Mouse (Mus musculus): ENCODE measurements at regions not wholly inside any gene's neighbourhood (a gene's known extent, or its start where the extent isn't known, plus 50 kb on each side); places are given as distances from the start of the nearest gene placed in this dataset.

- DNase-seq (ENCODE audit: inconsistent age in 2 of 2, low spot score in 1 of 2) = no peak
Measured at GRCm38 (mm10) chr13:51227836-51228235, 57.0 kb downstream of the Nxnl2 start.

GRCm38 (mm10) chr13:51228862-51229770, 58.3 kb downstream of the Nxnl2 start:
- DNase-seq (ENCODE audit: inconsistent age in 2 of 2, low spot score in 1 of 2) = no peak

DNA sequence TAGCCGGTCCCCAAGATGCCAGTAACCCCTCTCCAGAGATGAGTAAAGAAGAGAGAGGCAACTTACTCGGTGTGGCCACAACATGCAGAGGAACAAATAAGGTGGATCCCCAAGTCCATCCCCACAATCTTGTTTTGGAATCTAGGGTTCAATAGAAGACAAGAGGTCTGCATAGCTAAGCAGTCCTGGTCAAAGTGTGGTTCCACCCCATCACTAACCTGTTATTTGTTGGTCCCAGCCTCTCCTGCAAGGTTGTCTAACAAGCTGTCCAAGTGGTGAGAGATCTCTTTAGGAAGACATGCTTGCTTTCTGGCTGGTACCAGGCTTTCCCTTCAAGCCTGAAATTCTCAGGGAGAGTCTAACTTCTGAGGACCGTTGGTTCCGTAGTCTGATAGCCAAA, 59.0 kb downstream of the Nxnl2 start:
- DNase-seq (ENCODE audit: inconsistent age in 2 of 2, low spot score in 1 of 2) = no peak

- DNase-seq (ENCODE audit: inconsistent age in 2 of 2, low spot score in 1 of 2) = no peak
Measured at GRCm38 (mm10) chr13:51231586-51231985, 60.8 kb downstream of the Nxnl2 start.

GRCm38 (mm10) chr13:51247378-51247777, 76.6 kb downstream of the Nxnl2 start:
- no peak for DNase-seq (ENCODE audit: inconsistent age in 2 of 2, low spot score in 1 of 2)

- DNase-seq (ENCODE audit: inconsistent age in 2 of 2, low spot score in 1 of 2) = no peak
Measured at GRCm38 (mm10) chr13:51253371-51253770, 82.5 kb downstream of the Nxnl2 start.

GRCm38 (mm10) chr13:51255688-51256087, 84.9 kb downstream of the Nxnl2 start:
- DNase-seq (ENCODE audit: inconsistent age in 2 of 2, low spot score in 1 of 2) = no peak

DNA sequence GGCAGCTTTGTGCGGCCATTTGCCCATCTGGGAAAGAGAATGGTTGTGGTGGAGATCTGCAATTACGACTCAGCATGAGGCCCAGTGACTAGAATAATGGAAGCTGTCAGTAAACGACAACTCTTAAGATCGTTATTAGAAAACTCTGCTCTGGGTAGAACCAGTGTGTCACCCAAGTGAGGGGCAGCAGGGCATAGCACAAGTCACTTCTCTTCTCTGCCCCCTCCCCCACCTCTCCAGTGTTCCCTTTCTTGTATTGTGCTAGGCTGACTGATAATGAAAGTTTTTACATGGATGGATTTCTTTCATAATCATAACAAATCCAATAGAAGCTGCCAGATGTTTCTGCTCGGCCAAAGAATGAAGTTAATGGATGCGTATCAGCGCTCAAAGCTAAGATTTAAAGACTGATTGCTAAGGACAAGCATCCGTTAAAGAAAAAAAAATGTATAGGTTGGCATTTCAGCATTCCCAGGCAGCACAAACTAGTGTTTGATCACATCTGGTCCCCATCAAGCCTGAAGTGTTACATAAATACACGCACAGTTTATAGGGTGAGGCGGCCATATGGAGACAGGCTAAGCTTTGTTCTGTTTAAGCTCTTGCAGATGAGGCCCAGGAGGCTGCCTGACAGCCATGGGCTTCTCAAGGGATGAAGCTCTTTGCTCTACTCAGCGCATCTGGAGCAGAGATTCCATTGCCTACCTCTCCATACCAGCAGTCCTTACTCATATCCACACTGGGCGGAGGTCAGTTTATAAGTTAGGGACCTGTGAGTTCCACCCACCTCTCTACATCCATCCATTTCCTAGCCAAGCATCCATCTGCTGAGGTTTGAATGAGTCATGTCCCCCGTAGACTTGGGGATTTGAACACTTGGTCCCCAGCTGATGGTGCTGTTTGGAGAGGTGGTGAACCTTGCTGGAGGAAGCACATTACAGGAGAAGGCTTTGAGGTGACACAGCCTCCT, 88.2 kb downstream of the Nxnl2 start:
- no peak for DNase-seq (ENCODE audit: inconsistent age in 2 of 2, low spot score in 1 of 2)

- no peak for DNase-seq (ENCODE audit: inconsistent age in 2 of 2, low spot score in 1 of 2)
Measured at GRCm38 (mm10) chr13:51261619-51262018, 90.8 kb downstream of the Nxnl2 start.

- DNase-seq (ENCODE audit: inconsistent age in 2 of 2, low spot score in 1 of 2) = no peak
Measured at GRCm38 (mm10) chr13:51272786-51273185, 102.0 kb downstream of the Nxnl2 start.

- no peak for DNase-seq (ENCODE audit: inconsistent age in 2 of 2, low spot score in 1 of 2)
Measured at GRCm38 (mm10) chr13:51274639-51275038, 103.8 kb downstream of the Nxnl2 start.

DNA sequence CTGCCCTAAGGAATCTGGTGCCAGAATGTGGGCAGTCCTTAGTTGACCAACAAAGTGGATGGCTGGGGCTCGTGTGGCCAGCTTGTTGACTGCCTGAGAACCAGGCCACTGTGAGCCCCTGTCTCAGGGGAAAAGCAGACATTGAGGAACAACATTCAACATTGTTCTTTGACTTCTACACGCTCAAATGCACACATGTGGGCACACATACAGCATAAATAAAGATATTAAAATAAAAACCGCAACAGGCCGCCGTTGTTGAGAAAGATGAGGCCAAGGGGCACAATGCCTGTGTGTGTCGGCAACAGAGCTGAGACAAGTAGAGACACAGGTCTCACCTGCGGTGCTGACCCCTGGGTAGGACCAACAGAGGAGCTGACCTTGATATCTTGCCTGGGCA, 105.8 kb downstream of the Nxnl2 start:
- no peak for DNase-seq (ENCODE audit: inconsistent age in 2 of 2, low spot score in 1 of 2)

GRCm38 (mm10) chr13:51277515-51277914, 106.7 kb downstream of the Nxnl2 start:
- DNase-seq (ENCODE audit: inconsistent age in 2 of 2, low spot score in 1 of 2) = no peak

- DNase-seq (ENCODE audit: inconsistent age in 2 of 2, low spot score in 1 of 2) = peak in 1 of 2 experiments; percentile 35
Measured at GRCm38 (mm10) chr13:51279642-51280387, 109.0 kb downstream of the Nxnl2 start.

DNA sequence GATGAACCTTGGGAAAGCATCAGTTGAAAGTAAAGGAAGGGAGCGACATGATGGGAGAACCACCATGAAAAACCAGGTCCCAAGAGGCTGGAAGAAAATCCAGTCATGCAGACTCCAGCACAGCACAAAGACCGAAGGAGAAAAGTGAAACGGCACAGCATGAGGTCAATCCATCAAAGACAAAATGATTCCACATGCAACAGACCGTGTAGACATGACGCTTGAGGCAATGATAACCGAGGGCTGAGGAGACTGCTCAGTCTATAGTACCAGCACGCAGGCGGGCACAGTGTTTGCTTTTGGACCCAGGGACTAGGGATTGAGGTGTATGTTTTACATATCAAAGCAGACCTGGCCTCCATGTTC, 109.5 kb downstream of the Nxnl2 start:
- no peak for DNase-seq (ENCODE audit: inconsistent age in 2 of 2, low spot score in 1 of 2)

- DNase-seq (ENCODE audit: inconsistent age in 2 of 2, low spot score in 1 of 2) = no peak
Measured at GRCm38 (mm10) chr13:51284679-51285078, 113.9 kb downstream of the Nxnl2 start.

DNA sequence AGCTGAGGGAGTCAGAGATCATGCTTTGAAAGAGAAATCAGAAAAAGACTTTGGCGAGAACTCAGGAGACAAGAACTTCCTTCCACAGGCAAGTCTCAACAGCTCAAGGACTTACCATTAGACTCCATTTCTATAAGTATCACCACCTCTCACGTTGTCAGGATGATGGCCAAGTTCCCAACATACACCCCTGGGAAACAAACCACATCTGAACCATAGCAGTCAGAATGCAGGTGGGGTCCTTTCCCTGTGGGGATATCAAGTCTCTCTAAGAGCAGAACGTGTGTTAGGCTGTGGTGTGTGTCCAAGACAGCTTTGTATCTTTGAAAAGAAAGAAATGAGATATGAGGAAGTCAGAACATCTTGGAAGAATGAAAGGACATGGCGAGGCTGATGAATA, 118.6 kb downstream of the Nxnl2 start:
- no peak for DNase-seq (ENCODE audit: inconsistent age in 2 of 2, low spot score in 1 of 2)

DNA sequence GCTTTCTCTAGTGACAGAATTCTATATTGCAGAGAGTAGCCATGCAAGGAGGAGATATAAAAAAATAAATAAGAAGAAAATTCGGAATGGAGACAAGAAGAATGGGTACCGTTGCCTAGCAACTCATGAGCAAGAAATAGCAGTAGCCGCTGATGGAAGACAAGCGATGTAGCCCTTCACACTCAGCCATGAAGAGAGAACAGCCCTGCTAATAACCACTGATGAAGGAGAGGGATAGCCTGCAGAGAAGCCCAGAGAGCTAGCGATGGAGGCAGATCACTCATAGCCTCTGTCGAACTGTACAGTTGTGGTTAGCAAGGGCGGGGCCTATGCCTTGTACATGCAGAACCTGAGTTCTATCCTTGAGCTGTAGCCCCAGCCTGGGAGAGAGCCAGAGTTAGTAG, 118.4 kb upstream of the S1pr3 start:
- DNase-seq (ENCODE audit: inconsistent age in 2 of 2, low spot score in 1 of 2) = no peak

DNA sequence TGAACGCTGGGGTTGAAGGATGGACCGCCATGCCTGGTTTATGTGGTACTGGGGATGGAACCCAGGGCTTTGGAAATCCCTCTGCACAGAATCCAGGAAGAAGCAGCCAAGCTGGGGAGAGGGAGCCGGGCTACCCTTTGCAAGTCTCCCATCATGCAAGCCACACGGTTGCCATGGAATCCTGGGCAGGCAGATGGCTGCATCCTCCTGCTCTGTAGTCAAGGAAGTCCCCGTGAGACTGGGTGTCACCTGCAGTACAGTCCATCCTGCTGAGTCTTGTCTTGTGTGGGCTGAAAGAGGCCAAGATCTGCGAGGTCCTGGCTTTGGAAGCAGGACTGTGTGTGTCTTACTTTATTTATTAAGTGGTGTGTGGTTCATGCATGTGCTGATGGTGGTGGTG, 117.5 kb upstream of the S1pr3 start:
- DNase-seq (ENCODE audit: inconsistent age in 2 of 2, low spot score in 1 of 2) = no peak

GRCm38 (mm10) chr13:51293047-51293446, 115.4 kb upstream of the S1pr3 start:
- DNase-seq (ENCODE audit: inconsistent age in 2 of 2, low spot score in 1 of 2) = peak in 1 of 2 experiments; percentile 27

DNA sequence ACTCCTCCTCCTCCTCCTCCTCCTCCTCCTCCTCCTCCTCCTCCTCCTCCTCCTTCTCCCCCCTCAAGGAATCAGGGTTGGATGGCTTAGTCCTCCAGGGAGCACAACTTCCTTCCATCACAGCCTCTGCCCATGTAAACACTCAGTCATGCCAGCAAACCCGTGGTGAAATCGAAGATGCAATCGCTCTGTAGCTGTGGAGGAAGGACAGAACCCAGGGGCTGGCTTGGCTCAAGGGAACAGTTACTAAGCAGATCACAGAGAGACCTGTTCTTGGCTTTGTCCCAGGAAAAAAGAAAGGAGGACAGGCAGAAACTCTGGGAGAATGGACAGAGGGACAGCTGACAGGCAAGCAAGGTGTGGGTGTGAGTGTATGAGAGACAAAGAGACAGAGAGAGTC, 112.6 kb upstream of the S1pr3 start:
- peak in 1 of 2 experiments; percentile 60 for DNase-seq (ENCODE audit: inconsistent age in 2 of 2, low spot score in 1 of 2)
